Mouse (Mus musculus): ENCODE measurements around the gene Ctso.

DNA sequence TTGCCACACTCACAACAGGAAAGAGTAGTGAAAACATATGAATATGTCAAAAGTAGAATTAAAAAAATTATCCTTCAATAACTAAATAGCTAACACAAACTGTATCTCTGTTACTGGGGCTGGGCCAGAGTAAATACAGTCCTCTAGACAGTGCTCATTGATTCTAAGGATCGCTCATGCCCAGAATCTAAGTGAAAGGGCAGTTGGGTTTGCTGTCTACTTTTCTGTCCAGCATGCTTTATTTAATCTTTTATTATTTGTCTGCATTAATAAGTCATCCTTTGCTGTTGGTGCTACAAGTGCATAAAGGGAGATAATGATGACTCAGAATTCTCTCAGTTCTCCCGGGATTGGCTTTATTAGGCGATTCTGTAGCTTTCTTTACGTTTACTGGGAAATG is 63.0 kb downstream of the Ctso start:
- no peak for TF ChIP-seq CTCF (IDR thresholded peaks at IDR 0.05; ENCODE audit: extremely low read depth, insufficient read depth, insufficient read length, insufficient replicate concordance)
- no peak for TF ChIP-seq POLR2A (IDR thresholded peaks at IDR 0.05; ENCODE audit: low read depth, low read length)

Data from spleen, adult 2 months (tissue).